Mouse (Mus musculus) left cerebral cortex, postnatal 10 days (tissue): ENCODE results near the gene Cdk4. TPM values are rescaled to one million over a fixed set of nuclear protein-coding genes. Genes with fewer than 3 reads are reported as not detected.
"Not testable (repeated sequence)": the region's sequence is repeated elsewhere in the genome, so short reads cannot be mapped to it uniquely, and the experiment has no call there.

ENCODE experiments used
- DNase-seq, 2 experiments: peaks; one replicate each; pipeline ENCODE4 v3.0.0; 2021 to 2022; ENCODE audit warnings: low spot score in 2 of 2, mixed read lengths in 1 of 2; ENCODE audit errors: extremely low spot score in 1 of 2
- intact Hi-C: fragments of 180-260 bp; cut with DNase I; formaldehyde crosslinking; loops from one replicate; pipeline ENCODE4 v1.15.1; 2025
- total RNA-seq, 2 experiments: library from RNA; stranded (reverse); gene quantifications; 2 replicates each; pipeline ENCODE4 v1.2.3; 2021

Gene Cdk4
- total RNA-seq, 2 experiments from 2014 or later: 114 to 123 TPM

- intact Hi-C loops: no loop called here
Measured at GRCm38 (mm10) chr10:127070190-127071121, 7.1 kb downstream of the Cdk4 start, which contains the start of gene Tspan31. Gene Tspan31 (minus strand): TSS chr10:127070264.

DNA sequence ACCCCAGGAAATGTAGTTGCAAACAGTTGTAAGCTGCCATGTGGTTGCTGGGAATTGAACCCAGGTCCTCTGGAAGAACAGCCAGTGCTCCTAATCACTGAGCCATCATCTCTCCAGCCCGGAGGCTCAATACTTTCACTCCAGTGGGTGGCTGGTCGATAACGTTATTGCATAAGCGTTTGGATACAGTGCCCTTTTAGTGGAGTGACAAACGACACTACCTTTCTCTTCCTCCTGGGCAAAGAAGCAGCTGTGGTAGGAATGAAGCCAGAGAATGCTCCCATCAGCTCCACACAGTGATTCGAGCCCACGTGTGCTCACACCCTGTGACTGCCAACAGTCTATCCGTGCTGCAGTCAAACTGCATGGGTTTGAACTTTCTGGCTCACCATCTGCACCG, 7.9 kb downstream of the Cdk4 start:
- no peak for DNase-seq
- intact Hi-C loops: no loop called here

More at GRCm38 (mm10) chr10:127070190-127071121, 7.1 kb downstream of the Cdk4 start, which contains the start of gene Tspan31:
- peak; percentile 92 to 96 for DNase-seq

GRCm38 (mm10) chr10:127072270-127072669, 8.9 kb downstream of the Cdk4 start:
- intact Hi-C loops, DNase-seq: not testable (repeated sequence)

- DNase-seq, intact Hi-C loops: not testable (repeated sequence)
Measured at GRCm38 (mm10) chr10:127072969-127073368, 9.6 kb downstream of the Cdk4 start.

- intact Hi-C loops: no loop called here
- DNase-seq: no peak
Measured at GRCm38 (mm10) chr10:127073981-127074380, 10.6 kb downstream of the Cdk4 start.

- intact Hi-C loops: no loop called here
- no peak for DNase-seq
Measured at GRCm38 (mm10) chr10:127075080-127075479, 11.7 kb downstream of the Cdk4 start, which contains the start of gene Agap2. Gene Agap2 (plus strand): TSS chr10:127075284.

DNA sequence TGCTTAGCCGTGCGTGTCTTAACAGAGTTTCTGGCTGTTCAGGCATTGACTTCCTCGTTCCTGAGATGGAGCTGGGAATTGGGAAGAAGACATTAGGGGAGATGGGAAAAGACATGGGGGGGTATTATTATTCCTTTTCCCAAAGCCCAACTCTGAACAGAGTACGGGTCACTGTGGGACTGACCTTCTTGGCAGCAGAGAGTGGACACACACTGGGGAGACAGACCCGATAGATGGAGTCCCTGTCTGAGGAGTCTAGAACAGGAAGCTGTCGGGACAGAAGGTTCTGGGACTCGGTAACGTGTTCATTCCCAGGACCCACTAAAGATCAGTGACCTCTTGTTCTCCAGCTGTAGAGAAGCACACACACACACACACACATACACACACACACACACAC, 12.3 kb downstream of the Cdk4 start:
- intact Hi-C loops: no loop called here

DNA sequence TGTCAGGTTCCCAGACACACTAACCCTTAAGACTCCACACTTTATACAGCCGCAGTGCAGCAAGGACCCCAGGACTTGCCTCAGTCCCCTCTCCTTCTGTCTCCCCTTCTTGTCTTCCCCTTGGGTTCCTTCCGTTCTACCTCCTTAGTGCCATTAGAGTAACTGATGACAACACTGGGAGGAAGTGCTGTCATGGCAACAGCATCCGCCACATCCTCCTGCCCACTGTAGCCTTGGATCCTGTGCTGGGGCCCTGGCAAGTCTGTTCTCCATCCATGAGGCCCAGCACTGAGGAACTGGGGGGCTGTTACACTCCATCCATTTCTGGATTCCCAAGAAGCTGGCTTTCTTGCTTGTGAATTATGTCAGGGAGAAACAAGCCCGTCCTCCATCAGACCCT, 12.7 kb downstream of the Cdk4 start:
- peak in 1 of 2 experiments; percentile 49 for DNase-seq
- intact Hi-C loops: no loop called here

More for the DNA sequence above, 12.3 kb downstream of the Cdk4 start:
- DNase-seq: no peak

GRCm38 (mm10) chr10:127077515-127077914, 14.2 kb downstream of the Cdk4 start:
- DNase-seq: peak in 1 of 2 experiments; percentile 64
- intact Hi-C loops: no loop called here

- intact Hi-C loops: no loop called here
- DNase-seq: peak; percentile 58 to 70
Measured at GRCm38 (mm10) chr10:127078001-127078676, 14.8 kb downstream of the Cdk4 start.

DNA sequence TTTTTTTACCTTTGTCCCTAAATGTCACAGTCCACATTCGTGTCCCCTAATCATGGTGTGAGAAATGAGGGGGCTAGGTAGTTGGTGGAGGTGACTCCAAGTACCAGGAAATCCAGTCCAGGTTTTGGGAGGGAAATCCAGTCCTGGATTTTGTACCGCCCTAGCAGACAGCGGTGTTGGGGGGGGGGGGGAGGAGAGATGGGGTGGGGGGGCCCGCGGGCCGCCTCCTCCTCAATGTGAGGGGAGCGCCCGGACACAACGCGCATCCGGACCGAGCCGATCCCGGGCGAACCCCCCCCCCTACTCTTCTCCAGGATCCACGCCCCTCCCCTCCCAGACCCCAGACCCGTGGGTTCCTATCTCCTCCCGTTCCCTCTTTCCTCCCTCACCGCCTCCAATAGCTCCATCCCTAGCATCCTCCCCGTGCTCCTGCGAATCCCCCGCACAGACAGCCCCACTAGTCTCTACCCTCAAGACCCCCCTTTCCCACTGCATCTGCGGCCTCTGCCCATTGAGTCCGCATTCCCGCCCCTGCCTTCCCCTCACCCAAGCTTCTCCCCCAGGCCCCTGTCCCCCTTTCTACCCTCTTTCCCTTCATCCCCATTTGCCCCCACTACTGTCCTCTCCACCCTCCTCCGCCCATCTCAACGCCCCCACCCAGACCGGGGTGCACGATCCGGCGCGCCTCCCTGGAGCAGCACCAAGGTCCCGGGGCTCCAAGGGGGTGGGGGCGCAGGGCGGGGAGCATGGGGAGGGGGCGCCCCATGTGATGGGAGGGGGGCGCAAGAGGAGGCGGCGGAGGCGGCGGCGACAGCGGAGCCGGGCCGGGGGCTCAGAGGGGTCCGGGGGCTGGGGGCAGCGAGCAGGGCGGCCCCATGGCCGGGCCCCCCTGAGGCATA, 15.6 kb downstream of the Cdk4 start:
- peak; percentile 70 to 79 for DNase-seq
- intact Hi-C loops: no loop called here

DNA sequence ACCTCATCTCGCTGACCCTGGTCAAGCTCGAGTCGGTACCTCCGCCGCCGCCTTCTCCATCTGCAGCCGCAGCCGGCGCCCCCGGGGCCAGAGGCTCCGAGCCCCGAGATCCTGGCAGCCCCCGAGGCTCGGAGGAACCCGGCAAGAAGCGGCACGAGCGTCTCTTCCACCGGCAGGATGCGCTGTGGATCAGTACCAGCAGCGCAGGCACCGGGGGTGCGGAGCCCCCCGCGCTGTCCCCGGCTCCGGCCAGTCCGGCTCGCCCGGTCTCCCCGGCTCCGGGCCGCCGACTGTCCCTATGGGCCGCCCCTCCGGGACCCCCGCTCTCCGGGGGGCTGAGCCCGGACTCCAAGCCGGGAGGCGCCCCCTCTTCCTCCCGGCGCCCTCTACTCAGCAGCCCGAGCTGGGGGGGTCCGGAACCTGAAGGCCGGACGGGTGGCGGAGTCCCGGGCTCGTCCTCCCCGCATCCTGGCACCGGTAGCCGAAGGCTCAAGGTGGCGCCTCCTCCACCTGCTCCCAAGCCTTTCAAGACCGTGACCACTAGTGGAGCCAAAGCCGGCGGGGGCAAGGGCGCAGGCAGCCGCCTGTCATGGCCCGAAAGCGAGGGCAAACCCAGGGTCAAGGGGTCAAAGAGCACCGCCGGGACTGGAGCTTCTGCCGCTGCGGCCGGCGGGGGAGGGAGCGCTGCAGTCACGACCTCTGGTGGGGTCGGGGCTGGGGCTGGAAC, 16.5 kb downstream of the Cdk4 start:
- peak in 1 of 2 experiments; percentile 75 for DNase-seq
- intact Hi-C loops: no loop called here

DNA sequence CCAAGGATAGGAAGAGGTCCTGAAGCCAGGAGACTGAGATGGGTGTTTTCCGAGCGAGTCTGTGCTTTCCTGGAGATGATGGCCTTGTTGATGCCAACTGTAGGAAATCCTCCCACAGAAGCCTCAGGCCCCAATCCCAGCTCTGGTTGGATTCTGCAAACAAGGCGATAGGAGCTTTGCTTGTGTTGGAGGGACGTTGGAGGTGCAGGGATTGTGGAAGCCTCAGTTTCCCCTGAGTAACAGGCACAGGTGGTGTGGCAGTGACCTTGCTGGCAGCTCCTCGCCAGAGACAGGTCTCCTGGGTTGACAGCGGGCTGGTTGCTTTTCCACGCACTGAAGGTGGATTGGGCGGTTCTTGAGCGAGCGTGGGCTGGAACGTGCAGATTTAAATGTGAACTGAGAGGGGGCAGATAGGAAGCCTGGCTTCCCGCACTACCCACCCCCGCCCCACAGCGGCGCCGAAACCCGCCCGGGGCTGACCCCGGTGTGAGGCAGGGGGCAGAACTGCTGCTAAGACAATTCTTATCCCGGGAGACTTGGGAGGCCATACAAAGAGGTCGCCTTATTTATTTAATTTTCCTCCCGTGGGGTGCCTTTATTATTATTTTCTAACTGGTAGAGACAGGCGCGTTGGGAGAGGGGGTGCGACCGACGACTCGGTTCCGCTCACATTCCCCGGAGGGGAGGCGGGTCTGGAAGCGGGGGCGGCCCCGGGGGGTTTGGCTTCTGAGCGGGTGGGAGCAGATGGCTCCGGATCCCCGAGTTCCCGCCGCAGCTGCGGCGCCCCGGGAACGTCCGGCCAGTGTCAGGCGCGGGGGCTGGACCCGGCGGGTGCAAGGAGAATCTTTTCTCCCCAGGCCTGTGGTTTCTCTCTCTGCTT, 17.8 kb downstream of the Cdk4 start:
- DNase-seq: peak in 1 of 2 experiments; percentile 85

GRCm38 (mm10) chr10:127081996-127082620, 18.8 kb downstream of the Cdk4 start:
- DNase-seq: peak in 1 of 2 experiments; percentile 45
- intact Hi-C loops: no loop called here

More for the DNA sequence above, 17.8 kb downstream of the Cdk4 start:
- intact Hi-C loops: no loop called here

- intact Hi-C loops: no loop called here
Measured at GRCm38 (mm10) chr10:127083292-127083914, 20.1 kb downstream of the Cdk4 start.

GRCm38 (mm10) chr10:127083915-127084306, 20.6 kb downstream of the Cdk4 start:
- peak in 1 of 2 experiments; percentile 26 for DNase-seq
- intact Hi-C loops: no loop called here

More at GRCm38 (mm10) chr10:127083292-127083914, 20.1 kb downstream of the Cdk4 start:
- peak in 1 of 2 experiments; percentile 50 for DNase-seq
